Mouse (Mus musculus) kidney, postnatal 0 days (tissue): ENCODE results near the gene Unc13b. TPM values are rescaled to one million over a fixed set of nuclear protein-coding genes. Genes with fewer than 3 reads are reported as not detected.

Experiments used
- ATAC-seq: fragments of 200-750 bp; cut with Nextera tagmentation; replicated peaks from 2 replicates; pipeline ENCODE4 v1.8.0; 2017; ENCODE audit warnings: low read depth, moderate number of reproducible peaks, moderate TSS enrichment, moderate library complexity; ENCODE audit not compliant: low FRiP score
- DNase-seq: peaks from one replicate; pipeline ENCODE4 v3.0.0-alpha.2; 2016; ENCODE audit warnings: low spot score
- H3K27ac ChIP-seq: fragments of 300-500 bp; sonication (generic); 2 replicates; pipeline ENCODE4 v1.5.1; 2014; ENCODE audit warnings: mild to moderate bottlenecking
- H3K27me3 ChIP-seq: fragments of 300-500 bp; sonication (generic); 2 replicates; pipeline ENCODE4 v1.6.1; 2014; ENCODE audit warnings: low read length, mixed read lengths; ENCODE audit not compliant: insufficient read depth
- H3K36me3 ChIP-seq: fragments of 300-500 bp; sonication (generic); 2 replicates; pipeline ENCODE4 v1.6.1; 2014; ENCODE audit warnings: low read length, mixed read lengths; ENCODE audit not compliant: insufficient read depth
- H3K4me1 ChIP-seq: fragments of 300-500 bp; sonication (generic); replicated peaks from 2 replicates; pipeline ENCODE4 v1.6.1; 2014; ENCODE audit warnings: antibody characterized with exemption, low read length, mixed read lengths; ENCODE audit not compliant: insufficient read depth
- H3K4me2 ChIP-seq: fragments of 300-500 bp; sonication (generic); 2 replicates; pipeline ENCODE4 v1.6.1; 2014; ENCODE audit warnings: mild to moderate bottlenecking, low read length, moderate library complexity, mixed read lengths
- H3K4me3 ChIP-seq: fragments of 300-500 bp; sonication (generic); replicated peaks from 2 replicates; pipeline ENCODE4 v1.5.1; 2014; ENCODE audit warnings: low read depth, low read length
- H3K9ac ChIP-seq: fragments of 300-500 bp; sonication (generic); 2 replicates; pipeline ENCODE4 v1.6.1; 2014; ENCODE audit warnings: low read depth, low read length
- H3K9me3 ChIP-seq: fragments of 300-500 bp; sonication (generic); replicated peaks from 2 replicates; pipeline ENCODE4 v1.6.1; 2016; ENCODE audit warnings: low read length, inconsistent platforms, mixed read lengths
- CTCF ChIP-seq: IDR thresholded peaks from 2 replicates; pipeline ENCODE4 v1.5.1; 2016; ENCODE audit warnings: antibody characterized with exemption, low read depth, mild to moderate bottlenecking, moderate library complexity
- WGBS: fragments of 180-500 bp; shearing (Covaris S2); extraction: QIAGEN DNeasy Blood & Tissue Kit; methylation state at CpG from one replicate; pipeline ENCODE4 v1.1.7; 2014; 5-methylcytosine and 5-hydroxymethylcytosine counted together
- polyA plus RNA-seq: library from polyadenylated mRNA; unstranded; fragments of >200 nt; fragmentation: Nextera tagmentation; extraction: Ambion mirVana; gene quantifications from 2 replicates; pipeline ENCODE4 v1.2.1, GENCODE M21; 2015

Gene Unc13b
- polyA plus RNA-seq, 1 experiment from 2014 or later, result 3.3 TPM

DNA sequence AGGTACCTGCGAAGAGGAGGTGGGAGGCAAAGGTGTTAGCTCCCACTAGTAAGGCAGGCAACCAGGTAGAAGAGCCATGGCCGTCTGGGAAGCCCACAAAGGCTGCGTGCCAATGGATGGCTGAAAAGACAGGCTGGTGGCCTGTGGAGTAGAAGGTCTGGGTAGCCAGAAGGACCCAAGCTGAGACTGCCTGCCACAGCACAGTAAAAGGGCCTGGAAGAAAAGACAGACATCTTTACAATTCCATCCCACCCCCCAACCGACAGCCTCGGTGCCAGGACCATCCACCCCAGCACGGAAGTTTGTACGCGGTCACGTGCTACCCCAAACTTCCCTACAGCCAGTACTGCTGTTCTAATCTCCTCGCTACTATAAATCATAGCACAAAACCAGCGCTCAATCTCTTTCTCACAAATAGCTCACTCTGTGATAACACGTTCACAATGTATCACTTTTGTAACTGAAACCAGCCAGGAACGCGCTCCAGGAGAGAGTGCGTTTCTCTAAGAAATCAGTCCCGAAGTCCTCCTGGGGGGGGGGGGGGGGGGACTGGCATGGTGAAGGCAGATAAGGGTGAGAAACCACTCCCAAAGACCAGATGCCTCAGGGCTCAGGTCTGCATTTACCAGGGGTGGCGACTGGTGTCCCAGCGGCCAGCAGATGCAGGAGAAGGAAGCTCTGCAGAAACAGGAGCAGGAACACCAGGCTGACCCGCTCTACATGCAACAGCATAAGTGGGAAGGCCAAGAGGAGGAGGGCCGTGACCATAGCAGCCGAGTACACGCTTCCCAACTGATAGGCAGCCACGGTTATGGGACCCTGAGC lies 38.9 kb upstream of the Unc13b start:
- Histone ChIP-seq H3K36me3 (peaks cover 37% of the 10 kb centered on the region), H3K4me3 (no peak overlapping the region), H3K4me1 (peaks cover 6% of the 10 kb centered on the region; the same call in 1 of the 2 replicates), H3K9ac (no peak overlapping the region), H3K9me3 (no peaks in the 10 kb centered on the region), H3K27ac (no peak overlapping the region), H3K27me3 (no peaks in the 10 kb centered on the region), H3K4me2 (no peak overlapping the region)
- no peak for TF ChIP-seq CTCF
- 91% methylated on average over 23 of the region's 23 CpGs for WGBS
- DNase-seq, result no peak
- ATAC-seq, result no peak

DNA sequence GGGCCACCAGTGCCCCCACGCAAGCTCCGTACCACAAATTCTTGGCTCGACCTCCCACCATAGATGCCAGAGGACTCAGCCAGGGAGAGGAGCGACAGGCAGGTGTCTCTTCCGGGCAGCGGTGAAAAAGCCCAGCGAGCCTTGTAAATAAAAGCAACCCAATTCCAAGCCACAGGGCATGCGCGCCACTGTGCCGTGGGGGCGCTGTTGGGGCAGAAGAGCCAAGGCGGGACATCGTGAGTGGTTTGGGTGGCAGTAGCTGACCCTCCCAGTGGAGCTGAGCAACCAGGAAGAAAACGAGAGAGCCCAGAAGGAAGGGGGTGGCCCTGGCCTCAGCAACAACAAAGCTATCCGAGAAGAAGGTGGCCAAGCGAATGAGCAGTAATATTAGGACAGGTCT lies 37.9 kb upstream of the Unc13b start:
- Histone ChIP-seq H3K27ac (no peak overlapping the region), H3K27me3 (no peaks in the 10 kb centered on the region), H3K36me3 (peaks cover 37% of the 10 kb centered on the region), H3K9me3 (no peaks in the 10 kb centered on the region), H3K4me3 (no peak overlapping the region), H3K4me2 (no peak overlapping the region), H3K4me1 (peaks cover 9% of the 10 kb centered on the region; the same call in 1 of the 2 replicates), H3K9ac (no peak overlapping the region)
- TF ChIP-seq CTCF, result no peak
- 89% methylated on average over 16 of the region's 16 CpGs for WGBS
- DNase-seq, result no peak
- ATAC-seq, result no peak

DNA sequence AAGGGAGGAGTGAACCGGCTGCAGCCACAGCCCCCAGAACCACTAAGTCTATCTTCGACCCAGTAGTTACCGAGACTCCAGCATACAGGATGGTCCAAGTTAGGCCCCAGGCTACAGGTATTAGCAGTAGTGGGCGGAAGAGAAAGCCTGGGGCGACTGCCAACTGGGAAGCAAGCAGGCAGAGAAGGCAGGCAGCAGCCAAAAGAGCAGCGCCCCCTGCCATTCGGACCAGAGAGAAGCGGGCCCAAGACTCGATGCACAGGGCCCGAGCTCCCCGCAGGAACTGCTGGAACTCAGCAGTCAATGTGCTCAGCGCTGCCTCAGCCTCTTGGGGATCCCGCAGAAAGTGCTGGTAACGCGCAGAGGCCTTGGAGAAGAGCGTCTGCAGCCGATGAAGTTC lies 37.4 kb upstream of the Unc13b start:
- no peaks in the 10 kb centered on the region for H3K27me3 ChIP-seq
- DNase-seq, result no peak
- H3K4me3 ChIP-seq, result no peak overlapping the region
- H3K36me3 ChIP-seq, result peaks cover 37% of the 10 kb centered on the region
- H3K9me3 ChIP-seq, result no peaks in the 10 kb centered on the region
- no peak for TF ChIP-seq CTCF
- H3K4me2 ChIP-seq, result no peak overlapping the region
- no peak for ATAC-seq
- H3K4me1 ChIP-seq, result peaks cover 9% of the 10 kb centered on the region; the same call in 1 of the 2 replicates
- H3K27ac ChIP-seq, result no peak overlapping the region
- WGBS, result 79% methylated on average over 17 of the region's 17 CpGs
- H3K9ac ChIP-seq, result no peak overlapping the region

DNA sequence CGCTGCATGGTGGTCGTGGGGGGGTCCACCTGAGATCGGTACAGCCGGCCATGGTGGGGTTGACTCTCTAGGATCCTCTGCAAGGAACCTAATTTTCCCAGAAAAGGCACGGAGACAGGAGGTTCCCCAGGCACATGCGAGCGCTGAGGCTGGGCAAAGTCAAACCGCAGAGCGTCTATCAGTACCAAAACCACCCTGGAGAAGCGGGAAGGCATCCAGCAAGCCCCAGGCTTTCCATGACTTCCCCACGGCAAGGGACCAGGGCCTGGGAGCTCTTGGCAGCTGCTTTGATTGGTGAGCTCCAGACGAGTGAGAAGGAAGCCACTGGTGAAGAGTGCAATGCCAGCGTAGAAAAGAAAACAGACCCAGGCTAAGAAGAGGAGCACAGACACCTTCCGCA lies 34.1 kb upstream of the Unc13b start:
- Histone ChIP-seq H3K9me3 (no peaks in the 10 kb centered on the region), H3K36me3 (peaks cover 48% of the 10 kb centered on the region), H3K27me3 (no peaks in the 10 kb centered on the region), H3K4me3 (peak overlapping the region; percentile 49), H3K4me1 (peaks cover 9% of the 10 kb centered on the region; the same call in 1 of the 2 replicates), H3K27ac (0 out of 2 replicates have a peak overlapping the region, but pooled peaks have one; percentile 90), H3K4me2 (peak overlapping the region; percentile 64), H3K9ac (peak overlapping the region; percentile 64; the same call in 1 of the 2 replicates)
- ATAC-seq, result no peak
- DNase-seq, result no peak
- no peak for TF ChIP-seq CTCF
- WGBS, result 76% methylated on average over 14 of the region's 14 CpGs

DNA sequence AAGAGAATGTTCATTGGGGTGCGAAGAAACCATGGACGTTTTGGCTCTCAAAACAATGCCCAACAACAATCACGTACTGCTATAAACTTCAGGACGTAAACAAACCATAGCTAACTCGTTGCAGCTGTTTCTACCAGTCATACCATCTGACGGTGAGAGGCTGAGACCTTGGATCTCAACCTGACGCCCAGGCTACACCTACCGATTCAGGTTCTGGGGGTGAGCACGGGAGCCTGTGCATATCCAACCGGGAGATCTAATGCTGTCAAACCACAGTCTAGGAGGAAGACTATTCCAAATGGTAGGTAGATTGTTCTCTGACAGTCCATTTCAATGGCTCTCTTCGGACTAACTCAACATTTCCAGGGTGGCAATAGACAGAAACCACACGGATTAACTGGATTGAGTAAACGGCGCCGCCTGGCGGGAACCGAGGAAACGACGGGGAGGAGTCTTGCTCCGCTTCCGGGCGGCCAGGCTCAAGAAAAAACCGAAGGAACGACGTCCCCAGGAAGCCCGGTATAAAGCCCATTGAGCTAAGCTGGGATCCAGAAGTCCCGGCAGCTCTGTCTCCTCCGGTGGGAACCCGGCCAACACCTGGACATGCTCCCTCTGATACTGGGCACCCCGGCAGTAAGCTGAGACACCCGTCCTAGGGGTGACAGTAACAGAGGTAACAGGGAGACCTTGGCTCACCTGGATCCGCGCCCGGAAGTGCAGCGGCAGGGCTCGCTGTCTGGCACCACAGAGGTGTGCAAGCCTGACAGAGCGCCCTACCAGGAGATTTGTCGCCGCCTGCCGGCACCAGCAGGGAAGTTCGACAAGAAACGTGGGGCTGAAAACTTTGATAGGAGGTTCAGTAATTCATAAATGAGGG lies 33.4 kb upstream of the Unc13b start, which contains the start of gene Pigo:
TSS of gene Pigo (minus strand) at position 736 of the 877 bp plus-strand sequence.
- WGBS, result 5% methylated on average over 42 of the region's 42 CpGs
- no peaks in the 10 kb centered on the region for H3K9me3 ChIP-seq
- H3K4me2 ChIP-seq, result peak within 1 kb of the TSS; percentile 64
- peaks cover 45% of the 10 kb centered on the region for H3K36me3 ChIP-seq
- H3K9ac ChIP-seq, result peak within 1 kb of the TSS; percentile 64
- peak; percentile 83 for TF ChIP-seq CTCF
- peak within 1 kb of the TSS; percentile 90 for H3K27ac ChIP-seq
- ATAC-seq (peak; percentile 90), DNase-seq (peak; percentile 98)
- H3K4me3 ChIP-seq, result peak within 1 kb of the TSS; percentile 49
- H3K4me1 ChIP-seq, result peaks cover 12% of the 10 kb centered on the region
- H3K27me3 ChIP-seq, result no peaks in the 10 kb centered on the region

DNA sequence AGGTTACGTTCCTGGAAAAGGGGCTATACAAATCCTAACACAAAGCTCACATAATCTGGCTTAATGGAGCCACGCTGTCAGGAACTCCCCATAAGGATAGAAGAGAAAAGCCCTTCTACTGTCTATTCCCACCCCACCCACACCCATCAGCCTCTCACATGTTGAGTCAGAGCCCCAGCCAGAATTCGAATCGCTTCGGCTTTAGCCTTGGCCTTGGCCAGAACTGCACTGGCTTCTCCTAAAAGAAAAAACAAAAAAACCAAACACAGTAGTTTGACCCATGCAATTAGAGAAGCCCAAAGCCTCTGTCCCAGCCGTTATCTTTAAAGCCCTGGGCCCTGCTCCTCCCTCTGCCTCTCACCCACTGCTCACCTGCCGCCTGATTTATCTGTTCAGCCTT lies 29.6 kb upstream of the Unc13b start:
- Histone ChIP-seq H3K4me1 (peaks cover 16% of the 10 kb centered on the region), H3K4me3 (no peak overlapping the region), H3K9ac (no peak overlapping the region), H3K27ac (no peak overlapping the region), H3K27me3 (no peaks in the 10 kb centered on the region), H3K4me2 (no peak overlapping the region), H3K9me3 (no peaks in the 10 kb centered on the region), H3K36me3 (peaks cover 30% of the 10 kb centered on the region)
- no peak for ATAC-seq
- WGBS, result 89% methylated on average over 7 of the region's 7 CpGs
- no peak for TF ChIP-seq CTCF
- DNase-seq, result no peak
